Mouse (Mus musculus) naive thymus-derived CD4-positive, alpha-beta T cell, adult 2 months (primary cell): ENCODE measurements around the gene Mtfr1l.
"Not testable (repeated sequence)": the region's sequence is repeated elsewhere in the genome, so short reads cannot be mapped to it uniquely, and the experiment has no call there.

Experiments
- DNase-seq: peaks from one replicate; pipeline ENCODE4 v3.0.0-alpha.2; 2011; ENCODE audit warnings: low read depth

The Mtfr1l gene

GRCm38 (mm10) chr4:134515614-134516013 is 19.6 kb downstream of the Mtfr1l start:
- no peak for DNase-seq

DNA sequence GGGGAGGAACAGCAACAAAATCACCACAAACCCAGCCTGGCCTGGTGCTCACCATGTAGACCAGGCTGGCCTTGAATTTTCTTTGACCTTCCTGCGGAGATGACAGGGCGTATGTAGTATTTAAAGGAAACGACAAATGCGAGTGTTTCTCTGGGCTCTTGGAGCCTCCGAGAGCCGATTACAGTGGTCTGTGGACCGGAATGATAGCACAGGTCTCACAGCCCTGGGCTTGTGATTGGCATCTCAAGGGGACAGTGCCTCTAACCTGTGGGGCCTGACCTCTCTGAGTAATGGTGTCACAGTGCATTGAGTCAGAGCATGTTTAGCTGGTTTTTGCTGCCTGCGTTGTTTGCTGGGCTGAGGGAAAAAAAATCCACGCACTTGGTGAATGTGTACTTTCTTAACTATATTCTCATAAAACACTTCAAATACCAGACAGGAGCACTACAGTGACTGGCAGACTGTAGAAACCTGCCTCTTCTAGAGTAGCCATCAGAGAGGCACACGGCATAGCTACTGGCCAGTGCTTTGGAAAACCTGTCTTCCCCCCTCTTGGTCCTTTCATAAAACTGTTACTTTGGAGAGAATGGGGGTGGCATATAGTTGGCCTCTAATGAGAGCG is 20.8 kb downstream of the Mtfr1l start:
- no peak for DNase-seq

GRCm38 (mm10) chr4:134512798-134513197 is 22.4 kb downstream of the Mtfr1l start:
- DNase-seq, result no peak

DNA sequence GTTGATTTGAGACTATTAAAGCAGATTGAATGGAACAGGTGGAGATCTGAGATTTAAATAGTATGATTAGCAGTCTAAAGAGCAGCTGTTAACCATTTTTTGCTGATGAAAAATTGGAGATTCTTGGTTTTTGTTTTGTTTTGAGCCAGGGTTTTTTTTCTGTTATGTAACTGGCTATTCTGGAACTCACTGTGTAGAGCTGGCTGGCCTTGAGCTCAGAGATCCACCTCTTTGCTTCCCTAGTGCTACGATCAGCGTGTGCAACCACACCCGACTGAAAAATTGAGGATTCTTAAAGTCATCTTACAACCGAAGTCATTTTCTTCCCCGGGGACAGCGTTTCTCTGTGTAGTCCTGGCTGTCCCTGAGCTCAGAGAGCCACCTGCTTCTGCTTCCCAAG is 23.5 kb downstream of the Mtfr1l start:
- DNase-seq, result no peak

DNA sequence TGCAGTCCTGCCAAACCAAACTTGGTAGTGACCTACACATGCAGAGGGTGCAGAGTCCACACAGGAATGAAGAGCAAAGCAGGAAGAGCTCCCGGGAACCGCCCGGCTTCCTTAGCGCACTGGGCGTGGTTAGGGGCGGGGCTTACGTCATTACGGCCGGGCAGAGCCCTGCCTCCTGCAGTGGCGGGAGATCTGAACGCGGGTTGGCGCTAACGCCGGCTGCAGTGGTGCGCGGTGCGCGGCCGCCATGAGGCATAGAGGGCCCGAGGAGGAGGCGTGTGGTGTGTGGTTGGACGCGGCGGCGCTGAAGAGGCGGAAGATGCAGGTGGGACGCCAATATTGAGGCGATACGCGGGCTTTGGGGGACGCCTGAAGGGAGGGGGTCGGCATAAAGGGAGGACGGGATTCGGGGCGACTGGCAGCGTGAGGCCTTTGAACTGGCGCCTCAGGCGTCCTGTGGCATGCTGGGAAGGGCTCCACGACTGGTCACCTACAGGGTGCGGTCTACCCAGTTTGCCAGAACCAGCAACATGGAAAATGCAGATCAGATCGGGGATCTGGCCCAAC is 24.3 kb downstream of the Mtfr1l start, which contains the start of gene Aunip:
Gene Aunip (plus strand): TSS at position 155 of the 567 bp plus-strand sequence.
- peak; percentile 85 for DNase-seq

GRCm38 (mm10) chr4:134510396-134510795 is 24.8 kb downstream of the Mtfr1l start:
- no peak for DNase-seq

DNA sequence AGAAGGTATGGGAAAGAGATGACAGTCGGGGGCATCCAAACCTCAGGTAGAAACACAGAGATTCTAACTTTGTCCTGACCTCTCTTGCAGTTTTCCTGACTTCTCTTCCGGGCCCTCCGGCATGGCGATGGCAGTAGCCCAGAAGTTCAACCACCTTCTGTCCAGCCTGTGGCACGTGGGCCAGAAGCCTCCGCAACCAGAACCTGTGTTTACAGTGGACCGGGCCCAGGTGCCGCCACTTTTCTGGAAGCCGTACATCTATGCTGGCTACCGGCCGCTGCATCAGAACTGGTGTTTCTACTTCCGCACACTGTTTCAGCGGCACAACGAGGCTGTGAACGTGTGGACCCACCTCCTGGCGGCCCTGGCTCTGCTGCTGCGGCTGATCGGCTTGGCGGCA is 28.5 kb downstream of the Mtfr1l start:
- no peak for DNase-seq

DNA sequence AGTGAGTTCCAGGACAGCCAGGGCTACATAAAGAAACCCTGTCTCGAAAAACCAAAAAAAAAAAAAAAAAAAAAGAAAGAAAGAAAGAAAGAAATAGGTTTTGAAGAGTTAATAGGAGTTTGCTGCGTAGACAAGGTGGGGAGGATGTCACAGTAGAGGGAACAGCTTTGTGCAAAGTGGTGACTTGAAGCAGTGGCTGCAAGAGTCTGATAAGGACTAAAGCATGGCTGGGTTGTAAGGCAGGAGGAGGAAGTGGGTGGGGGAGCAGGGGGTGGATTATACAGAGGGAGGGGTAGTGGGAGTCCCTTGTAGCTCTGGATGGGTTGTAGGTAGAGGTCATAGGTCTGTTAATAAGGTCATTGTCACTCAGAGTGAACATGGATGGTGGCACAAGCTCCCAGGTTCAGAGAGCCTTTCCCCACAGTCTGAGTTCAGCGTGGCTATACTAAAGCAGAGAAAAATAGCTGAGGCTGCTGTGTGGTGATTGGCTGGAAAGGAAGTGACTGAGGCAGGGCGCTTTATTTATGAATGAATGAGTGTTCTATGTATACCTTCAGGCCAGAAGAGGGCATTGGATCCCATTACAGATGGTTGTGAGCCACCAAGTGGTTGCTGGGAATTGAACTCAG is 29.1 kb downstream of the Mtfr1l start:
- DNase-seq, result no peak

DNA sequence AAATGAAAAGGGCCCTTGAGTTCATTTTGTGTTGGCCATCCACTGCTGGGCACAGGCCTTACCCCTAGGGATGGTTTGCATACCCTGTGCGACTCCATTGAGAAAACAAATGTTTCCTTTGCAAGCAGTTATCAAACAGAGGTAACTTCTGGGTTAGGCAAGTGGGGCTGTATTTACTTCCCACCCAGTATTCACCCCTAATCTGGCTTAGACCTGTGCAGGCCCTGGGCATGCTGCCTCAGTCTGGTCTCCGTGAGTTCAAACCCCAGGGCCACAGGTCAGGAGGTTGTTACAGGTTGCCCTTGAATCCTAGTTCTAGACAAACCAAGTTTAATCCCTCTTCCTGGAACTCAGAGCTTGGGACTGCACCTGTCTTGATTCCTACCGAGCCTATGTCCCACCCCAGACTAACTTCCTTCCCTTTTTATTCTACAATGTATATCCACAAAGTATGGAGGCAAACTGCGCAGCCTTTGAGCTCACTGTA is 29.8 kb downstream of the Mtfr1l start:
- no peak for DNase-seq

- DNase-seq, result no peak
Observed at GRCm38 (mm10) chr4:134503686-134504357, 31.4 kb downstream of the Mtfr1l start.

GRCm38 (mm10) chr4:134501095-134501494 is 34.1 kb downstream of the Mtfr1l start:
- no peak for DNase-seq

DNA sequence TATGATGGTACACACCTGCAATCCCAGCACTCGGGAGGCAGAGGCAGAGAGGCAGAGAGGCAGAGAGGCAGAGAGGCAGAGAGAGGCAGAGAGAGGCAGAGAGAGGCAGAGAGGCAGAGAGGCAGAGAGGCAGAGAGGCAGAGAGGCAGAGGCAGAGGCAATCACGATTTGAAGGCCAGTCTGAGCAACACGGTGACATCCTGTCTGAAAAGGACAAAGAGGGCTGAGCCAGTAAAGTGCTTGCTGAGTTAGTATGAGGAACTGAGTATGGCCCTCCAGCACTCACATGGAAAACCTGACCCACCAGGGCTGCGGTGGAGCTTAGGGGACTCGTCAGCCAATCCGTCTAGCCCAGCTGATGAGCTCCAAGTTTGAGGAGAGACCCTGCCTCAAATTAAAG is 36.2 kb downstream of the Mtfr1l start:
- not testable (repeated sequence) for DNase-seq

GRCm38 (mm10) chr4:134497986-134498731 is 37.0 kb downstream of the Mtfr1l start:
- DNase-seq, result no peak

- DNase-seq, result no peak
Observed at GRCm38 (mm10) chr4:134497223-134497622, 38.0 kb downstream of the Mtfr1l start.

GRCm38 (mm10) chr4:134496595-134497210 is 38.5 kb downstream of the Mtfr1l start, which contains the start of gene Paqr7:
TSS of gene Paqr7 (plus strand) at chr4:134496697.
- peak; percentile 63 for DNase-seq

DNA sequence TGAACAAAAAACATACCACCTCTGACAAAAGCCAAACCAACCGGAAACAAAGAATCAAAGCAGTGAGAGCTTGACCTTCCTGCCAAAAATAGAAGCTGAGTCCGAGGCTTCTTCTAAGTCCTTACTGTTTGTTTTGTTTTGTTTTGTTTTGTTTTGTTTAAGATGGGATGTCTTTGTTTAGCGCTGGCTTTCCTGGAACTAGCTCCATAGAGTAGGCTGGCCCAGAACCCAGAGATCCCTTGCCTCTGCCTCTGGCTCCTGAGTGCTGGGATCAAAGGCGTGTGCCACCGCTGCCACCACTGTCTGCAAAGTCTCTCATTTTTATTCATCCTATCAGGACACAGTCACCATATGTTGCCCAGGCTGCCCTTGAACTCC is 39.7 kb downstream of the Mtfr1l start:
- DNase-seq, result no peak

DNA sequence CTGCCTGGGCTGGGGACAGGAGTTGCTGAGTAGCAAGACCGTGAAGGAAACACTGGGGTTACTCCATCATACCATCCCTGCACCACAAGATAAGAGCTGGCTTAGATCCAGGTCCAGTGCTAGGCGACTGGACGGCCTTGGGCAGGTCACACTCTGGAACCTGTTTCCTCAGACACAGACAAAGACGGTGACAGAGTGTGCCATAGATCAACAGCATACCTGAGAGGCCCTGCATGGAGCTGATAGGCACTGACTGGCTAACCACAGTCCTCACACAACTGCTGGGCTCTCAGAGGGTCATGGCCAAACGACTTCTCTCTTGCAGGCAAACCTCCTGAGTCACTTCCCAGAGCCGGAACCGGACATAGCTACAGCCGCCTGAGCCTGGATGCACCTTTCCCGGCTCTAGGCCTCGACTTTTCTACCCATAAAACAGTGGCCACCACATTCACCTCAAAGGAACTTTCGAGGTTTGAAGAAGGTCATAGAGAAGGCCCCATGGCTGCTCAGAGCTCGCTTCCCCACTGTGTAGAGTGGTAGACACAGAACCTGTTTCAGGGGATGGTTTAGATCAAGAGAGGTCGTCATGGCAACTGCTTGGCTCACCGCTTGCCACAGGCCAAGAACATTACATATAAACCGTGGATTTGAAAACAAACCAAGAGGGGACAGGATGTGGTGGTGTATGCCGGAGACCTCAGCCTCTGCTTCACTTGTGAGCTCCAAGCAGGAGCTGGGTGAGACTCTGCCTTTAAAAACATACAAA is 40.2 kb downstream of the Mtfr1l start:
- DNase-seq, result peak; percentile 95

DNA sequence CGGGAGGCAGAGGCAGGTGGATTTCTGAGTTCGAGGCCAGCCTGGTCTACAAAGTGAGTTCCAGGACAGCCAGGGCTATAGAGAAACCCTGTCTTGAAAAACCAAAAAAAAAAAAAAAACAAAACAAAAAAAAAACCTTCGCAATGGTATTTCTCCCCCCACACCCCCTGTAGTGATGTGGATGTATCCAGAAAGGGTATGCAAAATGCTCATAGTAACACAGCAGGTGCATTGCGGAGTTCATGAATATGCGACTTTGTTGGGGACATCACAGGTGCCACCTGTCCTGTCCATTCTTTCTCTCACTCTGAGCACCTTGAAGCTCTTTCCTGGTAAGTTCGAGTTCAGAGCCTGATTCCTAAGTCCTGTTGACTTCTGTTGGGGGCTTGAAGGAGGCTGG is 41.0 kb downstream of the Mtfr1l start:
- DNase-seq, result peak; percentile 43

GRCm38 (mm10) chr4:134491716-134492115 is 43.5 kb downstream of the Mtfr1l start:
- no peak for DNase-seq

GRCm38 (mm10) chr4:134489986-134490665 is 45.1 kb downstream of the Mtfr1l start:
- no peak for DNase-seq
